Mouse (Mus musculus): Measurements from ENCODE around the gene Cpne4.

DNA sequence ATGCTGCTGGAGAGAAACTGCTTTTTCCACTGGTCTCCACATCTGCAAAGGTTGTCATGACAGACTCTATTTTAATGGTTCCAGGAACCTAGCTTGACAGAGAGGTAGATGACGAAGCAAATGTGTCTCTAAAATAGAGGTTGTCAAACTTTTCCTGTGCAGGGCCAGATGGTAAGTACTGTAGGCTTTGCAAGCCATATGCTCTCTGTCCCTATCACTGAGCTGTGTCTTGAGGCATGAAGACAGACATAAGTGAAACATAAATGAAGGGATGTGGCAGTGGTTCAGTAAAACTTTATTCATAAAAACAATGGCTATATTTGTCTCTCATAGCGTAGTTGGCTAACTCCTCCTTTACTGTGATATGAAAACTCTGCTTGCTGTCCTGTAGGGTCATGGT lies 366.2 kb downstream of the Cpne4 start:
- TF ChIP-seq CTCF (IDR thresholded peaks at IDR 0.05; ENCODE audit: control insufficient read depth, insufficient read depth, insufficient replicate concordance, low read depth, low read length): no peak
- no peak for TF ChIP-seq POLR2A (IDR thresholded peaks at IDR 0.05; ENCODE audit: control insufficient read depth, low read depth, low read length)

Measured in testis, adult 2 months (tissue).